Mouse (Mus musculus): ENCODE measurements around the gene Cds2. TPM values are rescaled to one million over a fixed set of nuclear protein-coding genes. Genes with fewer than 3 reads are reported as not detected.

The Cds2 gene
- polyA plus RNA-seq, 1 experiment from 2014 or later: 20.8 TPM

DNA sequence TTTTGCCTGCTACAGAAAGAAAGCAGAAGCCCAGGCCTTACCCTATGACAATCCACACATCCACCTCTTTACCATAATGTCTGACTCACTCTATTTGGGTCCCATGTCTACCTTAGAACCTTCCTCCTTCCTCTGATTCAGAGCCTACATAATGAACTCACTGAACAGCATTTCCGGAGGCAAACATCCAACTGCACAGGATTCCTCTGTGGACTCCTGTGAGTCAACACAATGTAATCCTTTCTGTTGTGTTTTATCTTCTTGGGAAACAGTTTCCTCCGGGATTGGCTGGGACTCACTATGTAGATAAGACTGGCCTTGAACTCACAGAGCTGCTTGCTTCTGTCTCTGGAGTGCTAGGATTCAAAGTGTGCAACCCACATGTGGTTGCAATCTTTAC, 77.4 kb downstream of the Cds2 start:
- H3K4me3 ChIP-seq (ENCODE audit: low read depth, low read length): no peak overlapping the region
- no peaks in the 10 kb centered on the region for H3K4me1 ChIP-seq (ENCODE audit: control insufficient read depth, insufficient read depth, low read length)
- H3K27ac ChIP-seq (ENCODE audit: low read length): no peak overlapping the region
- no peak for ATAC-seq (ENCODE audit: insufficient number of reproducible peaks, insufficient read depth, low FRiP score, low read depth)
- H3K4me2 ChIP-seq (replicated peaks; ENCODE audit: low read depth, low read length): no peak overlapping the region
- WGBS: 56% methylated on average over 2 of the region's 2 CpGs
- no peaks in the 10 kb centered on the region for H3K9me3 ChIP-seq (ENCODE audit: control insufficient read depth, low read depth, low read length)
- no peaks in the 10 kb centered on the region for H3K27me3 ChIP-seq (ENCODE audit: control insufficient read depth, insufficient read depth, low read length)
- no peaks in the 10 kb centered on the region for H3K36me3 ChIP-seq (ENCODE audit: control insufficient read depth, insufficient read depth, low read length)
- no peak overlapping the region for H3K9ac ChIP-seq (replicated peaks; ENCODE audit: low read depth, low read length)

DNA sequence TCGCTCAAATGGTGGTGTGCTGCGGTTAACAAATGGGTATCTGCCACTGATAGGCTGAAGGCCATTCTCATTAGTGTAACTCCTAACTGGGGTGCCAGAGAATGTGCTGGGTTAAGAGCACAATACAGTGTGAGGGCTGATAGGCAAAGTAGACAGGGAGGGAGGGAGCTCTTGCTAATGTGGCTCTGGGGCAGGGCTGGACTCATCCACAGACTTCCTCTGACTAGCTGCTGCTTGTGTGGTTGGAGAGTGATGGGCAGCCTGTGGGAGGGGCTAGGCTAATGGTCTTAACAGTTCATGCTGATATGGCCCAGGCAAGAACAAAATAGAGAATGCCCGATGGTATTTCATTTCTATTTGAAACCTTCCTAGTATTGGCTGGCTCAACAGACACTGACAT, 78.3 kb downstream of the Cds2 start:
- no peak for ATAC-seq (ENCODE audit: insufficient number of reproducible peaks, insufficient read depth, low FRiP score, low read depth)

DNA sequence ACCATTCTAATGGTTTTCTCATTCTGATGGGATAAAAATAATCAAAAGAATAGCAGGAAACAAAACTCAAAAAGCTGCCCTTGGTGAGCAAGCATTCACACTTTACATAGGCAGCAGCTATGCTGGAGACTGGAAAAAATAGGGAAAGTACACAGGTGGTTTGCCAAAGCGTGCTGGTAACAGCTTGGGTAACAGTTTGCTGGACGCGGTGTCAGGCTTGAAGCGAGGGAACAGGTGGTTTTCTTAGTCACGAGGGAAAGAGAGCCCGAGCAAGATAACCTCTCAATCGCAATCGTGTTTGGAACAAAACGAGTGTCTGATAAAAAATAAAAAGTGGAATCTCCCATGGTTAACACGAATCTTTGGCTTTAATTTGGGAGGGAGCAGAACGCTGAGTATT, 80.9 kb downstream of the Cds2 start:
- 83% methylated on average over 11 of the region's 11 CpGs for WGBS
- Histone ChIP-seq H3K27ac (ENCODE audit: low read length) (no peak overlapping the region), H3K9ac (replicated peaks; ENCODE audit: low read depth, low read length) (no peak overlapping the region), H3K27me3 (ENCODE audit: control insufficient read depth, insufficient read depth, low read length) (no peaks in the 10 kb centered on the region), H3K36me3 (ENCODE audit: control insufficient read depth, insufficient read depth, low read length) (no peaks in the 10 kb centered on the region), H3K4me1 (ENCODE audit: control insufficient read depth, insufficient read depth, low read length) (no peaks in the 10 kb centered on the region), H3K9me3 (ENCODE audit: control insufficient read depth, low read depth, low read length) (no peaks in the 10 kb centered on the region), H3K4me2 (replicated peaks; ENCODE audit: low read depth, low read length) (no peak overlapping the region), H3K4me3 (ENCODE audit: low read depth, low read length) (no peak overlapping the region)
- ATAC-seq (ENCODE audit: insufficient number of reproducible peaks, insufficient read depth, low FRiP score, low read depth): no peak

More for the DNA sequence above, 78.3 kb downstream of the Cds2 start:
- Histone ChIP-seq H3K9ac (replicated peaks; ENCODE audit: low read depth, low read length) (no peak overlapping the region), H3K27ac (ENCODE audit: low read length) (no peak overlapping the region), H3K4me1 (ENCODE audit: control insufficient read depth, insufficient read depth, low read length) (no peaks in the 10 kb centered on the region), H3K4me2 (replicated peaks; ENCODE audit: low read depth, low read length) (no peak overlapping the region), H3K4me3 (ENCODE audit: low read depth, low read length) (no peak overlapping the region), H3K27me3 (ENCODE audit: control insufficient read depth, insufficient read depth, low read length) (no peaks in the 10 kb centered on the region), H3K9me3 (ENCODE audit: control insufficient read depth, low read depth, low read length) (no peaks in the 10 kb centered on the region), H3K36me3 (ENCODE audit: control insufficient read depth, insufficient read depth, low read length) (no peaks in the 10 kb centered on the region)
- WGBS: 81% methylated on average over 3 of the region's 3 CpGs

Other genes with a start within 250 kb of the Cds2 start
- gene Rassf2, start 232.9 kb upstream of the Cds2 start, polyA plus RNA-seq (2014; fragmentation: Nextera tagmentation; extraction: Ambion mirVana): 13.6 and 13.8 TPM in 2 replicates
- 12.4 and 13.2 TPM in 2 replicates for gene Slc23a2, start 118.0 kb upstream of the Cds2 start, polyA plus RNA-seq (2014; fragmentation: Nextera tagmentation; extraction: Ambion mirVana)
- 40.8 and 44.7 TPM in 2 replicates for gene Tmem230, start 15.3 kb upstream of the Cds2 start, polyA plus RNA-seq (2014; fragmentation: Nextera tagmentation; extraction: Ambion mirVana)
- gene Pcna, start 9.8 kb upstream of the Cds2 start, polyA plus RNA-seq (2014; fragmentation: Nextera tagmentation; extraction: Ambion mirVana): 278 and 280 TPM in 2 replicates
- 0.38 and 0.50 TPM in 2 replicates for gene Prokr2, start 122.3 kb downstream of the Cds2 start, polyA plus RNA-seq (2014; fragmentation: Nextera tagmentation; extraction: Ambion mirVana)

Measured in stomach, embryonic 14.5 days (tissue).